Comparison of ENCODE assay signal across 17 mouse cellular contexts in genomic region chr2:157569796-157570485, GRCm38 (mm10). TPM values are rescaled to one million over a fixed set of nuclear protein-coding genes. Genes with fewer than 3 reads are reported as not detected.
DNase-seq lines count a peak whose midpoint lies in the region; ATAC-seq lines count a peak whose summit lies in the region.
"Had no signal": no experiment of that assay in that cellular context is flagged by ENCODE, and none has a peak within 500 bp of the region (broad histone marks: within the 10 kb centered on the region; RNA-seq: fewer than 3 reads in every experiment).

No protein-coding gene starts in this region.

- peaks cover 13% of the 10 kb centered on the region for H3K4me1 ChIP-seq in kidney, embryonic 16.5 days (ENCODE audit: insufficient read depth, low read length)

- no peak overlapping the region for H3K4me3 ChIP-seq in kidney, embryonic 16.5 days (ENCODE audit: low read length)
- H3K4me3 ChIP-seq: heart, adult 2 months; liver, embryonic 13.5 days; midbrain, embryonic 12.5 days had no signal

- no peak for ATAC-seq in kidney, embryonic 16.5 days (ENCODE audit: low FRiP score, low TSS enrichment)
- ATAC-seq: forebrain, embryonic 16.5 days; hindbrain, embryonic 16.5 days had no signal

- H3K9me3 ChIP-seq in kidney, embryonic 16.5 days (ENCODE audit: low read length), result no peaks in the 10 kb centered on the region
- H3K9me3 ChIP-seq: liver, embryonic 13.5 days; midbrain, embryonic 12.5 days had no signal

- 64% methylated on average over 9 of the region's 9 CpGs for WGBS in kidney, embryonic 16.5 days

- H3K27ac ChIP-seq in kidney, embryonic 16.5 days (ENCODE audit: low read length), result no peak overlapping the region
- H3K27ac ChIP-seq: heart, adult 2 months; liver, embryonic 13.5 days; midbrain, embryonic 12.5 days had no signal

- no peak overlapping the region for H3K4me2 ChIP-seq in kidney, embryonic 16.5 days (replicated peaks; ENCODE audit: low read depth, low read length)
- H3K4me2 ChIP-seq: liver, embryonic 13.5 days; midbrain, embryonic 12.5 days had no signal

- peak; percentile 52 to 87 for DNase-seq in adrenal gland, adult (ENCODE audit: inconsistent age in 2 of 2, low spot score in 1 of 2)
- DNase-seq in adrenal gland, postnatal 4 days (ENCODE audit: low spot score in 2 of 2), result no peak
- DNase-seq in layer of hippocampus, postnatal 10 days (ENCODE audit: low spot score in 2 of 2), result peak; percentile 10 to 20
- no peak for DNase-seq in layer of hippocampus, adult 9-10 months (ENCODE audit: low spot score)
- DNase-seq in testis, postnatal 10 days (ENCODE audit: low spot score), result peak; percentile 61
- no peak for DNase-seq in testis, postnatal 14 days (ENCODE audit: low spot score)
- no peak for DNase-seq in urinary bladder, postnatal 36 days (ENCODE audit: low spot score in 2 of 2)
- DNase-seq: kidney, adult 11 months; liver, embryonic 13.5 days; lung, postnatal 10 days; right cerebral cortex, postnatal 25 days; thymus, adult 18-20 months had no signal

- no peaks in the 10 kb centered on the region for H3K27me3 ChIP-seq in kidney, embryonic 16.5 days (ENCODE audit: insufficient read depth, low read length)

- no peaks in the 10 kb centered on the region for H3K36me3 ChIP-seq in kidney, embryonic 16.5 days (ENCODE audit: insufficient read depth, low read length)
- H3K36me3 ChIP-seq: liver, embryonic 13.5 days; midbrain, embryonic 12.5 days had no signal

- H3K9ac ChIP-seq in kidney, embryonic 16.5 days (replicated peaks; ENCODE audit: low read length), result no peak overlapping the region
- H3K9ac ChIP-seq: liver, embryonic 13.5 days; midbrain, embryonic 12.5 days had no signal

RNA-seq across cellular contexts. Expression of gene Blcap, which starts 1.1 kb away (rescaled TPM):
- 100 to 1,000 TPM; 103 to 104 TPM for total RNA-seq in adrenal gland, postnatal 4 days (2021)
- 100 to 1,000 TPM; 140 to 151 TPM for total RNA-seq in layer of hippocampus, postnatal 10 days (2021)
- polyA plus RNA-seq in kidney, embryonic 16.5 days (2015; fragmentation: Nextera tagmentation; extraction: Ambion mirVana), result 55.8 and 60.8 TPM in 2 replicates

RNA-seq across cellular contexts. Expression of gene Nnat, which starts 10.1 kb away (rescaled TPM):
- total RNA-seq in adrenal gland, postnatal 4 days (2021), result 100 to 1,000 TPM; 380 to 391 TPM
- total RNA-seq in layer of hippocampus, postnatal 10 days (2021), result 1,000 to 10,000 TPM; 1,193 to 1,435 TPM
- 227 and 246 TPM in 2 replicates for polyA plus RNA-seq in kidney, embryonic 16.5 days (2015; fragmentation: Nextera tagmentation; extraction: Ambion mirVana)

Comparison
In these comparisons a context has a peak if more than half of its experiments do, and no peak if none do; other contexts are left out.
1. DNase-seq: peak in adrenal gland, adult (2 of 2), layer of hippocampus, postnatal 10 days (2 of 2) and testis, postnatal 10 days (single experiment); none in adrenal gland, postnatal 4 days (0 of 2), layer of hippocampus, adult 9-10 months (single experiment), testis, postnatal 14 days (single experiment) and urinary bladder, postnatal 36 days (0 of 2).